Mouse (Mus musculus) liver, postnatal 0 days (tissue): ENCODE data around the gene Zfp106.

Experiments used
- CTCF ChIP-seq: sonication (generic); IDR thresholded peaks from 2 replicates; pipeline ENCODE4 v1.5.1; 2016; ENCODE audit warnings: antibody characterized with exemption, low read depth
- EP300 ChIP-seq: IDR thresholded peaks from 2 replicates; pipeline ENCODE4 v1.6.1; 2016; ENCODE audit warnings: antibody characterized with exemption, low read depth, mild to moderate bottlenecking

GRCm38 (mm10) chr2:120589759-120590158 is 26.1 kb upstream of the Zfp106 start:
- no peak for TF ChIP-seq CTCF
- no peak for TF ChIP-seq EP300
